Mouse (Mus musculus): ENCODE results near the gene Cxcr2.
A peak's percentile ranks its signal among the peaks of the same experiment; 100 is the strongest.

Gene Cxcr2

GRCm38 (mm10) chr1:74153461-74154184 is at the start of gene Cxcr2:
Gene Cxcr2, plus strand, starts transcription at chr1:74153989.
- peak in 1 of 2 experiments; percentile 65 for DNase-seq (ENCODE audit: low spot score in 2 of 2)

GRCm38 (mm10) chr1:74105660-74106059 is 48.1 kb upstream of the Cxcr2 start:
- no peak for DNase-seq (ENCODE audit: low spot score in 2 of 2)

- no peak for DNase-seq (ENCODE audit: low spot score in 2 of 2)
Measured at GRCm38 (mm10) chr1:74106214-74106613, 47.6 kb upstream of the Cxcr2 start.

- no peak for DNase-seq (ENCODE audit: low spot score in 2 of 2)
Measured at GRCm38 (mm10) chr1:74107931-74108618, 45.7 kb upstream of the Cxcr2 start.

- no peak for DNase-seq (ENCODE audit: low spot score in 2 of 2)
Measured at GRCm38 (mm10) chr1:74109670-74110069, 44.1 kb upstream of the Cxcr2 start.

GRCm38 (mm10) chr1:74110932-74111695 is 42.7 kb upstream of the Cxcr2 start:
- DNase-seq (ENCODE audit: low spot score in 2 of 2), result no peak

- no peak for DNase-seq (ENCODE audit: low spot score in 2 of 2)
Measured at GRCm38 (mm10) chr1:74111696-74112030, 42.1 kb upstream of the Cxcr2 start.

GRCm38 (mm10) chr1:74113071-74113470 is 40.7 kb upstream of the Cxcr2 start:
- DNase-seq (ENCODE audit: low spot score in 2 of 2), result no peak

- DNase-seq (ENCODE audit: low spot score in 2 of 2), result no peak
Measured at GRCm38 (mm10) chr1:74117876-74118275, 35.9 kb upstream of the Cxcr2 start.

- no peak for DNase-seq (ENCODE audit: low spot score in 2 of 2)
Measured at GRCm38 (mm10) chr1:74119115-74119514, 34.7 kb upstream of the Cxcr2 start.

GRCm38 (mm10) chr1:74121138-74121537 is 32.7 kb upstream of the Cxcr2 start:
- no peak for DNase-seq (ENCODE audit: low spot score in 2 of 2)

- DNase-seq (ENCODE audit: low spot score in 2 of 2), result no peak
Measured at GRCm38 (mm10) chr1:74121821-74122576, 31.8 kb upstream of the Cxcr2 start.

GRCm38 (mm10) chr1:74123215-74123614 is 30.6 kb upstream of the Cxcr2 start:
- DNase-seq (ENCODE audit: low spot score in 2 of 2), result no peak

- DNase-seq (ENCODE audit: low spot score in 2 of 2), result peak; percentile 27 to 73
Measured at GRCm38 (mm10) chr1:74124021-74124981, 29.5 kb upstream of the Cxcr2 start, which contains the start of gene Tns1. Gene Tns1, minus strand, starts transcription at chr1:74124449.

GRCm38 (mm10) chr1:74124991-74125552 is 28.7 kb upstream of the Cxcr2 start, which contains the start of gene Rufy4:
Gene Rufy4, plus strand, starts transcription at chr1:74125541.
- peak; percentile 72 to 82 for DNase-seq (ENCODE audit: low spot score in 2 of 2)

- no peak for DNase-seq (ENCODE audit: low spot score in 2 of 2)
Measured at GRCm38 (mm10) chr1:74130883-74131659, 22.7 kb upstream of the Cxcr2 start.

GRCm38 (mm10) chr1:74132011-74132410 is 21.8 kb upstream of the Cxcr2 start:
- no peak for DNase-seq (ENCODE audit: low spot score in 2 of 2)

GRCm38 (mm10) chr1:74133954-74134353 is 19.8 kb upstream of the Cxcr2 start:
- DNase-seq (ENCODE audit: low spot score in 2 of 2), result no peak

- no peak for DNase-seq (ENCODE audit: low spot score in 2 of 2)
Measured at GRCm38 (mm10) chr1:74135326-74135950, 18.4 kb upstream of the Cxcr2 start.
